Mouse (Mus musculus): Measurements from ENCODE around the gene Defb48. TPM values are rescaled to one million over a fixed set of nuclear protein-coding genes. Genes with fewer than 3 reads are reported as not detected.

The Defb48 gene
- total RNA-seq, 2 experiments from 2014 or later: not detected

DNA sequence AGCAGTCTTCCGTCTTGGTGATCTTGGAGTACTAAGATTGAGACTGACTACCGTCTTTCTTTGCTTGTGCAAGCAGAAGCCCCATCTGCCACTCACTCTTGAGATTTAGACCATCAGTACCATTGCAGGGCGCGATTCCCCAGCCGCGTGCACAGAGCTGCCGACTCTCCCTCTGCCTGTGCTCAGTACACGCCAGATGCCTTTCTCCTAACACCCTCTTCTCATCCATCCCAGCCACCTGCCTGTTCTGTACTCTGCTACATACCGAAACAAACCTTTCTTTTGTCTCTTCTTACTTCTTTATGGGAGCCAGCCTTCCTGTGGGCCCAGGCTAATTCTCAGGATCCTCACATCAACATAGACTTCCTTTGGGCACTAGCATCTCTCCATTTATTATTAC lies 48.9 kb downstream of the Defb48 start:
- DNase-seq (ENCODE audit: low spot score in 2 of 2): no peak

DNA sequence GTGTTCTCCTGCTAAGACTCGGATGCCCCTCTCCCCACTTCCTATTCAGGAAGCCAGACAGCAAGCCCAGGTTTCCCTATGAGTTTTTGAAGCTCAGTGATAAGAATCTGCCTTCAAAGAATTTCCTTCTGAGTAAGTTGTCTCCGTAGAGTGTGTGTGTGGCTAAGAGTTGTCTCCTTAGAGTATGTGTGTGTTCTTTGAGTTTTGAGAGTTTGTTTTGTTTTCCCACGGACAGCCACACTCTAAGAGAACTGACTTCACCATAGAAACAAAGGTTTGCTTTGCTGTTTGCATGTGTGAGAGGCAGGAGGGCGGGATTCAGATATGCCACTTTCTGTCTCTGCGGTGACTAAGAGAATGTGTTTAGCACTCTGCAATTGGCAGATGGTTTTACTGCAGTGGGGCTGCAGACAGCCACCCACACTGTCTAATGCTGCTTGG lies 56.2 kb downstream of the Defb48 start:
- DNase-seq (ENCODE audit: low spot score in 2 of 2): no peak

Other genes starting within 250 kb of the Defb48 start
- 10 to 100 TPM; 36.8 to 37.3 TPM for gene Ints6, start 223.3 kb downstream of the Defb48 start, total RNA-seq (2021)
- 10 to 100 TPM; 14.2 to 14.5 TPM for gene Wdfy2, start 146.8 kb downstream of the Defb48 start, total RNA-seq (2021)
- gene Defb47, start 13.6 kb upstream of the Defb48 start, total RNA-seq (2021): not detected
- not detected for gene Defb43, start 27.3 kb upstream of the Defb48 start, total RNA-seq (2021)
- not detected for gene Defb42, start 62.5 kb upstream of the Defb48 start, total RNA-seq (2021)
- gene Defb30, start 65.5 kb upstream of the Defb48 start, total RNA-seq (2021): not detected

Data from layer of hippocampus, postnatal 10 days (tissue).